Mouse (Mus musculus) testis, postnatal 10 days (tissue): ENCODE data around the gene Dner.
A peak's percentile ranks its signal among the peaks of the same experiment; 100 is the strongest.
"Not testable (repeated sequence)": the region's sequence is repeated elsewhere in the genome, so short reads cannot be mapped to it uniquely, and the experiment has no call there.

Experiments
- DNase-seq: peaks from one replicate; pipeline ENCODE4 v3.0.0; 2021; ENCODE audit warnings: low spot score

Dner gene

GRCm38 (mm10) chr1:84395928-84396327 lies 300.1 kb downstream of the Dner start:
- no peak for DNase-seq

- no peak for DNase-seq
Measured at GRCm38 (mm10) chr1:84390961-84391360, 305.1 kb downstream of the Dner start.

- no peak for DNase-seq
Measured at GRCm38 (mm10) chr1:84387616-84388015, 308.4 kb downstream of the Dner start.

GRCm38 (mm10) chr1:84386481-84387146 lies 309.4 kb downstream of the Dner start:
- no peak for DNase-seq

- DNase-seq: no peak
Measured at GRCm38 (mm10) chr1:84382709-84383108, 313.3 kb downstream of the Dner start.

GRCm38 (mm10) chr1:84382064-84382463 lies 314.0 kb downstream of the Dner start:
- DNase-seq: no peak

GRCm38 (mm10) chr1:84380895-84381294 lies 315.1 kb downstream of the Dner start:
- no peak for DNase-seq

- no peak for DNase-seq
Measured at GRCm38 (mm10) chr1:84367733-84368132, 328.3 kb downstream of the Dner start.

GRCm38 (mm10) chr1:84366553-84366952 lies 329.5 kb downstream of the Dner start:
- DNase-seq: no peak

GRCm38 (mm10) chr1:84363967-84364366 lies 332.1 kb downstream of the Dner start, which contains the start of gene Pid1:
TSS of gene Pid1 (minus strand) at chr1:84364180.
- no peak for DNase-seq

- no peak for DNase-seq
Measured at GRCm38 (mm10) chr1:84362709-84363617, 333.1 kb downstream of the Dner start.

- no peak for DNase-seq
Measured at GRCm38 (mm10) chr1:84362209-84362608, 333.8 kb downstream of the Dner start.

- DNase-seq: no peak
Measured at GRCm38 (mm10) chr1:84361389-84361788, 334.6 kb downstream of the Dner start.

GRCm38 (mm10) chr1:84359611-84360500 lies 336.2 kb downstream of the Dner start:
- no peak for DNase-seq

GRCm38 (mm10) chr1:84357216-84357615 lies 338.8 kb downstream of the Dner start:
- no peak for DNase-seq

GRCm38 (mm10) chr1:84350262-84350661 lies 345.8 kb downstream of the Dner start:
- no peak for DNase-seq

GRCm38 (mm10) chr1:84347796-84348476 lies 348.1 kb downstream of the Dner start:
- no peak for DNase-seq

GRCm38 (mm10) chr1:84332797-84333196 lies 363.2 kb downstream of the Dner start:
- DNase-seq: not testable (repeated sequence)

- not testable (repeated sequence) for DNase-seq
Measured at GRCm38 (mm10) chr1:84331861-84332260, 364.2 kb downstream of the Dner start.

- DNase-seq: peak; percentile 60
Measured at GRCm38 (mm10) chr1:84325309-84325708, 370.7 kb downstream of the Dner start.

- DNase-seq: no peak
Measured at GRCm38 (mm10) chr1:84321327-84321726, 374.7 kb downstream of the Dner start.
